Mouse (Mus musculus): ENCODE data around the gene Gm21943.
"Not testable (repeated sequence)": the region's sequence is repeated elsewhere in the genome, so short reads cannot be mapped to it uniquely, and the experiment has no call there.

Gene Gm21943

DNA sequence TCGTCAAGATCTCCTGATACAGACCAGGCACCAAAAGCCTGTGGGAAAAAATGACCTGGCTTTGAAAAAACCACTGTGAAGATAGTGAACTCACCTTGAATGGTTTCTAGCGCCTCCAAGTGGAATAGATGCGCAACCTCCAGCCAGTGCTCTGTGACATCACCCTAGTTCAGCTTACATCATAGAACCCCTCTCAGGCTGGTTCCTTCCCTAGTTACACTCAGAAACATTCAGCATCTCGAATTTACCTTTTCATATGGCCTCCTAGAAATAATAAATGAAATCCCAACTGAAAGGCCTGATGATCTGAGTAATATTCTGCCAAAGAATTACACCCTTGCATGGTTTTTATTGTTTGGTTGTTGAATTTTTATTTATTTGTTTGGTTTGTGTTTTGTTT is at the start of gene Gm21943:
Gene Gm21943, minus strand, starts transcription at position 101 of the 400 bp plus-strand sequence.
- TF ChIP-seq GATA4 (IDR thresholded peaks at IDR 0.05; ENCODE audit: insufficient replicate concordance, low read length), result not testable (repeated sequence)

Measured in liver, adult (tissue).